Mouse (Mus musculus) myocyte (in vitro differentiated cells): ENCODE results near the gene Ddi1.

Experiments used
- CEBPB ChIP-seq: IDR thresholded peaks from 2 replicates; pipeline ENCODE4 v1.6.1; 2011; ENCODE audit warnings: mild to moderate bottlenecking, moderate library complexity; ENCODE audit not compliant: poor library complexity, insufficient read depth, severe bottlenecking
- E2F4 ChIP-seq: IDR thresholded peaks from one replicate; pipeline ENCODE4 v1.6.1; 2011; ENCODE audit warnings: mild to moderate bottlenecking, control low read depth, moderate library complexity; ENCODE audit not compliant: insufficient read depth
- MAX ChIP-seq: IDR thresholded peaks from one replicate; pipeline ENCODE4 v1.6.1; 2011; ENCODE audit warnings: low read depth, mild to moderate bottlenecking, control low read depth
- MYOD1 ChIP-seq, 3 experiments: IDR thresholded peaks; one replicate each; pipeline ENCODE4 v1.6.1; 2011; ENCODE audit warnings: control low read depth in 2 of 3, low read depth in 2 of 3, mild to moderate bottlenecking in 2 of 3, moderate library complexity in 1 of 3; ENCODE audit not compliant: insufficient read length in 2 of 3, control insufficient read depth in 1 of 3
- MYOG ChIP-seq, 3 experiments: IDR thresholded peaks; one replicate each; pipeline ENCODE4 v1.6.1; 2011; ENCODE audit warnings: control low read depth in 2 of 3, low read depth in 2 of 3, mild to moderate bottlenecking in 2 of 3; ENCODE audit not compliant: insufficient read length in 2 of 3, control insufficient read depth in 1 of 3, insufficient read depth in 1 of 3
- POLR2A ChIP-seq: IDR thresholded peaks from one replicate; pipeline ENCODE4 v1.6.1; 2011; ENCODE audit warnings: low read depth, mild to moderate bottlenecking, control low read depth, moderate library complexity; ENCODE audit not compliant: insufficient read length
- POLR2AphosphoS2 ChIP-seq: IDR thresholded peaks from one replicate; pipeline ENCODE4 v1.6.1; 2011; ENCODE audit warnings: low read depth, control low read depth; ENCODE audit not compliant: insufficient read length
- REST ChIP-seq: IDR thresholded peaks from one replicate; pipeline ENCODE4 v1.6.1; 2011; ENCODE audit warnings: mild to moderate bottlenecking, control low read depth, moderate library complexity; ENCODE audit not compliant: insufficient read depth, insufficient read length
- TCF12 ChIP-seq: IDR thresholded peaks from one replicate; pipeline ENCODE4 v1.6.1; 2011; ENCODE audit warnings: mild to moderate bottlenecking, control low read depth; ENCODE audit not compliant: poor library complexity, insufficient read depth, severe bottlenecking
- USF1 ChIP-seq: IDR thresholded peaks from one replicate; pipeline ENCODE4 v1.6.1; 2011; ENCODE audit warnings: low read depth, mild to moderate bottlenecking, control low read depth, moderate library complexity

DNA sequence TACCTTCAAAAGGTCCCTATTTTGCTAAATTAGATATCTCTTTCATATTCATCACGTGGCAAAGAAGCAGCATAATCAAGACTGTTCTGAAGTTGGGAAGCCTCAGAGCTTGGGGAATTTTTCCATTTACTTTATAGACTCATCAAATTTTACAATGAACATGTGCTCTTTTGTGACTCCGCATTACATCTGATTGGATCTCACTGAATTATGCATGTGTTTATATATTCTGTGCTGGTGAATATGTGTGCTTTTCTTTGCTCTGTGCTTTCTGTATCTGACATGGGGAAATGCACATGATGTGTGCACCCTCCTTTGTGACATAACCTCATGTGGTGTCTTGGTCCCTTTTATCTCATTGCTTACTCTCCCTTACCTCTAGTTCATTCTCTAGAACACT is 17.7 kb downstream of the Ddi1 start:
- no peak for TF ChIP-seq USF1
- no peak for TF ChIP-seq POLR2A
- TF ChIP-seq E2F4, result no peak
- TF ChIP-seq REST, result no peak
- no peak for TF ChIP-seq MAX
- no peak for TF ChIP-seq POLR2AphosphoS2
- TF ChIP-seq TCF12, result no peak
- no peak for TF ChIP-seq MYOG (IDR thresholded peaks at IDR 0.05; ENCODE audit: control insufficient read depth in 1 of 3, insufficient read depth in 1 of 3, insufficient read length in 2 of 3, low read depth in 2 of 3)
- no peak for TF ChIP-seq CEBPB
- no peak for TF ChIP-seq MYOD1 (IDR thresholded peaks at IDR 0.05; ENCODE audit: control insufficient read depth in 1 of 3, insufficient read length in 2 of 3, low read depth in 2 of 3)
